Mouse (Mus musculus) testis, postnatal 10 days (tissue): ENCODE results near the gene Kank1.

Experiments
- DNase-seq: peaks from one replicate; pipeline ENCODE4 v3.0.0; 2021; ENCODE audit warnings: low spot score

The Kank1 gene

DNA sequence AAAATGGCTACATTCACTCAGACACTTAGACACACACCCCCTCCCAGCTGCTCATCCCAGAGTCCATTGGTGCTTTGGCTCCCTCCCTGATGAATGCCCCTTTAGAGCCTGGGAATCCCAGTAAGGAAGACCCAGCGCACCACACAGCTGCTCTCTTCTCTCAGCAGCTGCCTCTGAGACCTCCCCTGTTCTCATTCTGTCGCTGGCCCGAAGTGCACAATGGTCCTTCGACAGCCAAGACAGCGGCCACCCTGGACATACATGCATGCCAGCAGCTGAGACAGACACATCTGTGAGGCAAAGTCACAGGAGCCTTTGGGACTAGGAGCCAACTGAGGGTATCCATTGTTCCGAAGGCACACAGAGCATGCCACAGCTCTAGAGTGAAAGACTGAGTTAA is 203.0 kb downstream of the Kank1 start:
- no peak for DNase-seq

DNA sequence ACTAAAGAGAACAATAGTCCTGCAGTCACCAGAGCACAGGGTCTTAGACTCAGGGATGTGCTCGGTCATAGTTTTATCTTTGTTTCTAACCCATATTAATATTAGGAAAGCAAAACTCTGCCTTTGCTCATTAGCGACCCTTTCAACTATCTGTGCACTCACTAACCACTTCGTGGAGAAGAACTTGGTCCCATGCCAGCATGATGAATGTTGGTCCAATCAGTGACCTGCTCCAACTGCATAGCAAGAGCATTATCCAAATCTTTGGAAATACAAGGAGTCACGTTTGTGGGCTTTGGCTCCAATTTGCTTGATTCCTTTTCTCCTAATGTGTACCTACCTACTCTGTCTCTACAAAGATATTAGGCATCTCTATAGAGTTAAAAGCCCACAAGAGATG is 204.0 kb downstream of the Kank1 start:
- DNase-seq: no peak

DNA sequence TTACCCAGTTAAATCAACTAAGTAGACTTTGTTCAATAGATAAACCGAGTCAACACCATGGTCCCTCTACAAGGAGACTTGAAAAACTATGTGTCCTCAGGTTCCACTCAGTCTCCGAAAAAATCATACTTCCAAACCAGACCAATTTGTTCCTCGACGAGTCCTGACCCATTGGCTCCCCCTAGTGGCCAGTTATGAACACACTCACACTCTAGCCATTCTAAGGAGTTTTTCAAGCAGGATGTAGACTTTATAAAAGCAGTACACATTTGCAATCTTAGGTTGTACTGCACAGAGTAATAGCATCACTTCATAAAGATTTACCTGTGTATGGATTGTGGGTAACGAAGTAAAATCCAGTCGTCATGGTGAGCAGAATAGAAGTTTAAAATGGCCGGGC is 208.3 kb downstream of the Kank1 start:
- DNase-seq: peak; percentile 87

DNA sequence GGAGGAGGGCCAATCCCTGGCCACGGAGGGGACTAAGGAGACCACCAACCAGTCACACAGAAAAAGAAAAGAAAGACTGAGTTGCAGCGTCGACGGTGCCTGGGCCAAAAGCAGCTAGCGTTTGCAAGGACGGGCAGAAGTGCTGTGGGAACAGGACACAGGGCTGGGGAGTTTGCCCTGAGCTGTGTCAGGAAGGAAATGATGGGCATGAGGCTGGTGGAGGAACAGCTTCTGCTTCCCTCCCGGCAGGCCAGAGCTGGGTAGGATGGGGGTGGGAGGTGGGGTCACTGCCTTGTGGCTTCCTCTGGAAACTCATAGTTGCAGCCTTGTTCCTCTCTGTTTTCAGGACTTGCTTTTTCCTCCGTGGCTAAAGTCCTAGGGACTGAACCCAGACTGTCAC is 209.1 kb downstream of the Kank1 start:
- no peak for DNase-seq

DNA sequence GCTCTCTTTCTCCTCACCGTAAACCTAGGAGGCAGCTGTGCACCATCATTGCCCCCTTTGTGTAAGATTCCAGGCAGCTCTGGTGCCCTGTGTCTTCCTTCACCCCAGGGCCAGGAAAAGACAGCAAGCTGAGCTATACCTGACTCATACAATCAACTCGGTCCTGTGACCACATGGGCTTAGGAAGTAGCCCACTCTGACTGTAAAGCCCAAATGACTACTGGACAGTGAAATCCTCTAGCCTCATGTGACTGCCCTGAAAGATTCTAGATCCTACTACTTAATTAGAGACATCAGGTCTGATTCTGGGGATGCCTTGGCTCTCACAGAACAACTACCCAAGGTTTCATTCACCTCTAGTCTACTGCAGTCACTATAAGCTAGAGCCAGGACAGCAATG is 209.9 kb downstream of the Kank1 start:
- DNase-seq: no peak

DNA sequence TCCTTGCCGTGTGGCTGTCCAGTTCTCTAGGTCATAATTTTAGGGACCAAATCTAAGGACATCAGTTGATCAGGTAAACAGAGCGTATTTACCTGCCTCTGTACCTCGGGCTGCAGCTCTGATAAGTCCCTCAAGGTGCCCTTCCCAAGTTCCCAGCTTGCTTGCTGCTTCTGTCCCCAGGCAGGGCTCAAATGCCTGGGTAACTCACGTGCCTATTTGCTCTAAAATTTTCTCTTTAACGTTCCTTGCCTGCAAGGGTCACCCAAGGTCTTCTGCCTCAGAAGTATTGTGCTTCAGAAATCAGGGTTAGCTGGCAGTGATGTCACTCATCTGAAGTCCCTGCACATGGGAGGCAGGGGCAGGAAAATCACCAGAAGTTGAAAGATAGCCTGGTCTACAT is 210.6 kb downstream of the Kank1 start:
- DNase-seq: no peak

DNA sequence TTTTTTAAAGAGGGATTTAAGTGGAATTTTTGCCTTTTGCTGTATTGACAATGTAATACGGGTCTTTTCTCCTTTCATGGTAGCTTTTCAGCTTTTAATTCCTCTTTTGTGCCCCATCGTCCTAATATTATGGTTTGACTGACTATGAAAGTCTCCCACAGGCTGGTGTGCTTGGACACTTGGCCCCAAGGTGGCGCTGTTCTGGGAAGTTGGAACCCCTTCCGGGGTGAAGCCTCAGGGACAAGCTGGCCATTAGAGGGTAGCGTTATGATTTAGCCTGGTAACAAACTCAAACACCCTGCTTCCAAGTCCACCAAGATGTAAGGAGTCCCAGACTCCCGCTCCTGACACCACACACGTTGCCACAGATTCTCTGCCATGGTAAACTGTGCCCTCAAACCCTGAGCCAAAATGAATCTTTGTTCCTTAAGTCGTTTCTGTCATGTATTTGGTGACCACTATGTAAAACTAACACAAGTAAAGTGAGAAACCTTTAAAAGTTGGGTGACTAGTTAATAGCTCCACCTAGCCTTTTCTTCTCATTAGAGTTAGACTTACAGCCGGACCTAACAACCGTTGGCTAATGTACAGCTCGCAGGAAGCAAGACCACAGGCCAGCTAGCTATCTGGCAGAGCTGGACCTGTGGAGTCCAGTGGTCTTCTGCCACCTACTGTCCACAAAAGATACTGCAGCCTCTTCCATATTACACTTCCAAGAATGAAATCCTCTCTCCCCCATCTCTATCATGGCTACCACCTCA is 214.3 kb downstream of the Kank1 start:
- peak; percentile 88 for DNase-seq

DNA sequence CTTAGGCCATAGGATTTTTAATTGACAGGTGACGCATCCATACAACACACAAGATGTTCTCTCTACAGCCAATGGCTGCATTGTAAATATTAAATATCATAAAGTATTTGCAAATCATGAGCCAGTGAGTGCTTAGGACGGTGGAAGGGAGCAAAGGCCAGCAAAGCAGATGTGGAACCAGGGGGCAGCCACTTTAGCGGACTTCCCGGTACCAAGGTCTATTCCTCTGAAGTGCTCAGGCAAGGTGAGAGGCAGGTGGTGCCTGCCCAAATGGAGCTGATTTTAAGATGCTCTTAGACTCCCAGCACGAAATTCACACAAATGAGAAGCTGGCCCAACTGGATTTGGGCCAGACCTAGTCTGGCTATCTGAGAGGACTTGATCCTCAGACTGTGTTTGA is 216.4 kb downstream of the Kank1 start:
- DNase-seq: no peak

DNA sequence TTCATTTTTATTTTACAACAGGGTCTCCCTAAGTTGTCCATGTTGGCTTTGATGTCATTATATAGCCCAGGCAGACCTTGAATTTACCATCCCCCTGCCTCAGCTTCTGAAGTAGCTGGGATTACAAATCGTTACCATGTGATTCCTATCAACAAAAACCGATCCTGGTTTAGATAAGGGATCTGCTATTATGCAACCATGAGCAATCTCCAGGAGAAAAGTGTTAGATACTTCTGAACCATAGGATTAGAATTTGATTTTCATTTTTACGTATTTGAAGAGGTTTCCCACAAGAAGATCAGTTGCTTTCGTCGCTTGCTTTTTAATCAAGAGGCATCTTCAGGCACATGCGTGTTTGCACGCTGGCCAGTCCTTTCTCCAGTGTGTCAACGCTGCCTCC is 224.0 kb downstream of the Kank1 start:
- DNase-seq: no peak

DNA sequence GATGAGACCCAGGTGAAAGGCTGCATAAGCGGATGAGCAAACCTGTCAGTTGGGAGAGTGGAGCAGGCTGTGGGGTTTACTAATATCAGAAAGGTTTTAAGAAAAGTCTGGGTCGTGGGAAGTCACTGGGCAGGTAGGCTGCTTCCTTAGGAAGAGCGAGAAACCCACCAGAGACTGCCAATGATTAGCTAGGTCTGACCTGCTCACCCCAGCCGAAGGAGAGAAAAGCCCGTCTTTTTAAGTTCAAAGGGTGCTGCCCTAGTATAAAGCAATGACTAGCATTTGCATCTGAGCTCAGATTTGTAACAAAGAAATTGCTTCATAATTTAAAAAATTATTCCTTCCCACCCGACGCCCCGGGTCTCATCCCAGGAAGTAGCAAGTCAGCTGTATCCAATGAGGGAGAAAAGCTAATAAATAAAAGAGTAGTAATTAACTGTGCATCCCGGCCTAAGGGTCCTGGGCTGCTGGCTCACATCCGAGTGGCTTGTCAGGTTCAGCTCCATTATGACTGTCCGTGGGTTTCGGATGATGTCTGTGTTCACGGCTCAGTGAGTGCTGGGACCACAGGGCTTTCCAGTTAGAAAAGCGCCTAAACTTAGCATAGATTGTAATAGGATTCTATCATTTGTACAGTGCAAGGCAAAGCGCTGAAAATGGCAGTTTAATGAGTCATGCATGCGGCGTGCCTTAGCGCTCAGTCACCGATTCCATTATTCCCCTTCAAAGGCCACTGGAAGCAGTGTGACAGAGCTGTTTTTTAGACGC is 225.0 kb downstream of the Kank1 start:
- no peak for DNase-seq

DNA sequence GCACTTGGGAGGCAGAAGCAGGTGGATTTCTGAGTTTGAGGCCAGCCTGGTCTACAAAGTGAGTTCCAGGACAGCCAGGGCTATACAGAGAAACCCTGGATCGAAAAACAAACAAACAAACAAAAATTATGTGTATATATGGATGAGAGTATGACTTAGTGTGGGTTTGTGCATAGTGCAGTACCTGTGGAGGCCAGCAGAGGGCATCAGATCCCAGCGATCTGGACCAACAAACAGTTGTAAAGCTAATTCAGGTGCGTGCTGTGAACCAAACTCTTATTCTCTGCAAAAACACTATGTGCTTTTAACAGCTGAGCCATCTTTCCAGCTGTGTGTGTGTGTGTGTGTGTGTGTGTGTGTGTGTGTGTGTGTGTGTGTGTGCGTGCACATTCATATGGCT is 239.0 kb downstream of the Kank1 start:
- peak; percentile 68 for DNase-seq

DNA sequence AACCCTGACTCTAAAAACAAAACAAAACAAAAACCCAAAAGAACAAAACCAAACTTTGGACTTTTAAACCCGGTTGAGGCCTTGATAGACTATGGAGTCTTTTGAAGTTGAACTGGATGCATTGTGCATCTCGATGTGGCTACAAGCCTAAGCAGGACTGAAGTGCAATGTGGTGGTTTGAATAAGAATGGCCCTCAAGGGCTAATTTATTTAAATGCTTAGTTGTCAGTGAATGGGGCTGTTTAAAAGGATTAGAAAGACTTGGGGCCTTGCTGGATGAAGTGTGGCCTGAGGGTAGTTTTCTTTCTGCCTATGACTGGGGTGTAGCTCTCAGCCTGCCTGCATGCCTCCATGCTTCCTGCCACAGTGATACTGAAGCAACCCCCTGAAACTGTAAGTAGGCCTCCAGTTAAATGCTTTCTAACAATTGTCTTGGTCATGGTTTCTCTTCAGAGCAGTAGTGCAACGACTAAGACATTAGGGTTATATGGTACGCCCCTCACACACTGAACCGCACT is 242.4 kb downstream of the Kank1 start:
- no peak for DNase-seq

DNA sequence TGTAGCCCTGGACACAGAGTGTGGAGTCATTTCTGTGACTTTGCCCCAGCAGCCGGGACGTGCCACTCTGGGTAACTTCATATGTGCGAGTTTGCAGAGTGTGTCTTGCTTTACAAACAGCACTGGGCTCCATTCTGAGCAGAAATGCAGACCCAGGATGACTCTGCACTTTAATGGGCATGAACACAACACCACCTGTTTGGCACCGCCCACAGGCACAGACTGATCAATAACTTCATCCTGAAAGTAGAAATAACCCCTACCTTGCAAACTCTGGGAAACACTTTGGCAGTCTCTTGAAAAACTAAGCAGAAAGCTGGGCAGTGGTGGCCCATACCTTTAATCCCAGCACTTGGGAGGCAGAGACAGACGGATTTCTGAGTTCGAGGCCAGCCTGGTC is 244.0 kb downstream of the Kank1 start:
- DNase-seq: no peak
